Mouse (Mus musculus): ENCODE results near the gene Rab11fip4. TPM values are rescaled to one million over a fixed set of nuclear protein-coding genes. Genes with fewer than 3 reads are reported as not detected.

Rab11fip4 gene
- polyA plus RNA-seq, 1 experiment = 0.03 TPM

DNA sequence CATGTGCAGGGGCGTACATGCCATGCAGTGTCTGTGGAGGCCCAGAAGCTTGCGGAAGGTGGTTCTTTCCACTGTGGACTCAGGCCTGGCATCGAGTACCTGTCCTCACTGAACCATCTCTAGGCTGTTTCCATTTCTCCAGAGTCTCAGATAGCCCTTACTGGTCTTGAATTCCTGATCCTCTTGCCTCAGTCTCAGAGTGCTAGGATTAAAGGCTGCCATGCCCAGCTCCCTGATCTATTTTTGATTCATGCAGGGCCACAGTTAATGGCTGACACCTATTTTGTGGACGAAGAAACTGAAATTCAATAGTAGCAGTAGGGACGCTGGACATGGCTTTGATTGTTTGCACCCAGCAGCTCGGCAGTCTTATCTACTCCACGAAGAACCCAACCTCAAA, 110.5 kb downstream of the Rab11fip4 start:
- no peaks in the 10 kb centered on the region for H3K9me3 ChIP-seq
- peaks cover 27% of the 10 kb centered on the region for H3K36me3 ChIP-seq (replicated peaks; ENCODE audit: low read length)
- peaks cover 43% of the 10 kb centered on the region for H3K4me1 ChIP-seq
- H3K4me3 ChIP-seq (replicated peaks) = no peak overlapping the region
- peaks cover 11% of the 10 kb centered on the region for H3K27me3 ChIP-seq (replicated peaks)
- TF ChIP-seq GATA1 (IDR thresholded peaks at IDR 0.05; ENCODE audit: borderline replicate concordance, low read length) (no peak), FLI1 (IDR thresholded peaks at IDR 0.05; ENCODE audit: low read length) (no peak)

DNA sequence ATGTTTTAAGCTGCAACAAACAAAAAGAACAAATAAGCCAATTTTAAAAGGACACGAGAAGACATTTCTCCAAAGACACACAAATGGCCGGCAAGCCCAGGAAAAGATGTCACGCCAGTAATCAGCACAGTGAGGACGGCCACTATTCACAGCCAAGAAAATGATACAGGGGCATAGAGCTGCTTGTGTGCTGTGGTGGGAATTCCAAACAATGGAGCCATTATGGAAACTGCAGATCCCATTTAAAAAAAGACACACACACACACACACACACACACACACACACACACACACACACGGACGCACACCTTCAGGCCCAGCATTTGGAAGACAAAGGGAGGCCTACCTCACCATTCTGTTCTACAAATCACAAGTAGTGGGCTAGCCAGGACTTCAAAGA, 111.1 kb downstream of the Rab11fip4 start:
- Histone ChIP-seq H3K4me3 (replicated peaks) (no peak overlapping the region), H3K27me3 (replicated peaks) (peaks cover 7% of the 10 kb centered on the region), H3K9me3 (no peaks in the 10 kb centered on the region), H3K36me3 (replicated peaks; ENCODE audit: low read length) (peaks cover 27% of the 10 kb centered on the region), H3K4me1 (peaks cover 45% of the 10 kb centered on the region)
- TF ChIP-seq FLI1 (IDR thresholded peaks at IDR 0.05; ENCODE audit: low read length) = no peak
- no peak for TF ChIP-seq GATA1 (IDR thresholded peaks at IDR 0.05; ENCODE audit: borderline replicate concordance, low read length)

DNA sequence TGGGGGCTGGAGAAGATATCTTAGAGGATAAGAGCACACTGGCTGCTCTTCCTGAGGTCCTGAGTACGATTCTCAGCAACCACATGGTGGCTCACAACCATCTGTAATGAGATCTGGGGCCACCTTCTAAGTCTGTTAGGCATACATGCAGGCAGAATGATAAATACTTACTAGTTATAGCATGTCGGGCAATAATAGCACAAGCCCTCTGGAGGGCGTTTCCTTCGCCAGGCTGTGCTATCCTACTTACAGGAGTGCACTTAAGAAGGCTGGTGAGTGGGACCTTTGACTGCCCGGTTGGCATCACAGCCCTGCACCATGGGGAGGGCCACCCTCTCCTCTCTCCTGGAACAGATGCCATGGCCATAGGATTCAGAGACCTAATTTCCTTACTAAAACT, 112.4 kb downstream of the Rab11fip4 start:
- H3K4me1 ChIP-seq = peaks cover 45% of the 10 kb centered on the region
- H3K4me3 ChIP-seq (replicated peaks) = peak overlapping the region; percentile 92
- H3K9me3 ChIP-seq = no peaks in the 10 kb centered on the region
- peaks cover 27% of the 10 kb centered on the region for H3K36me3 ChIP-seq (replicated peaks; ENCODE audit: low read length)
- no peak for TF ChIP-seq FLI1 (IDR thresholded peaks at IDR 0.05; ENCODE audit: low read length)
- peaks cover 8% of the 10 kb centered on the region for H3K27me3 ChIP-seq (replicated peaks)

DNA sequence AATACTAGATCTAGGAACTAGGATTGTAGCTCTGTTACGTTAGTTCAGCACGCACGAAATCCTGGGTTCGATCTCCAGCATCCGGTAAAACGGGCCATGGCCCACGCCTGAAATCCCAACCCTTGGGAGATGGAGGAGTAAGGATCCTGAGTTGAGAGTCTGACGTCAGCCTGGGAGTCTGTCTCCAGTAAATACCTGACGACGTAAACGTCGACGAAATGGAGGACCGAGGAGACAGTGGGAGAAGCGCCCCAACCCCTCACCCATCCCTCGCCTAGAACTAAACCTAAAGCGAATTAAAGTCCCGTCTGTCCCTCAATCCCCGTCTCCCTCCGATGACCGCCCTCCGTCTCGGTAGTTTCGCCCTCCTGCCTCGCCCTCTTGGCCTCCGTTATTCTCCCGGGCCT, 112.9 kb downstream of the Rab11fip4 start:
- TF ChIP-seq FLI1 (IDR thresholded peaks at IDR 0.05; ENCODE audit: low read length) = no peak
- no peak for TF ChIP-seq GATA1 (IDR thresholded peaks at IDR 0.05; ENCODE audit: borderline replicate concordance, low read length)
- Histone ChIP-seq H3K27me3 (replicated peaks) (peaks cover 12% of the 10 kb centered on the region), H3K9me3 (no peaks in the 10 kb centered on the region), H3K4me1 (peaks cover 45% of the 10 kb centered on the region), H3K36me3 (replicated peaks; ENCODE audit: low read length) (peaks cover 27% of the 10 kb centered on the region), H3K4me3 (replicated peaks) (peak overlapping the region; percentile 92)

DNA sequence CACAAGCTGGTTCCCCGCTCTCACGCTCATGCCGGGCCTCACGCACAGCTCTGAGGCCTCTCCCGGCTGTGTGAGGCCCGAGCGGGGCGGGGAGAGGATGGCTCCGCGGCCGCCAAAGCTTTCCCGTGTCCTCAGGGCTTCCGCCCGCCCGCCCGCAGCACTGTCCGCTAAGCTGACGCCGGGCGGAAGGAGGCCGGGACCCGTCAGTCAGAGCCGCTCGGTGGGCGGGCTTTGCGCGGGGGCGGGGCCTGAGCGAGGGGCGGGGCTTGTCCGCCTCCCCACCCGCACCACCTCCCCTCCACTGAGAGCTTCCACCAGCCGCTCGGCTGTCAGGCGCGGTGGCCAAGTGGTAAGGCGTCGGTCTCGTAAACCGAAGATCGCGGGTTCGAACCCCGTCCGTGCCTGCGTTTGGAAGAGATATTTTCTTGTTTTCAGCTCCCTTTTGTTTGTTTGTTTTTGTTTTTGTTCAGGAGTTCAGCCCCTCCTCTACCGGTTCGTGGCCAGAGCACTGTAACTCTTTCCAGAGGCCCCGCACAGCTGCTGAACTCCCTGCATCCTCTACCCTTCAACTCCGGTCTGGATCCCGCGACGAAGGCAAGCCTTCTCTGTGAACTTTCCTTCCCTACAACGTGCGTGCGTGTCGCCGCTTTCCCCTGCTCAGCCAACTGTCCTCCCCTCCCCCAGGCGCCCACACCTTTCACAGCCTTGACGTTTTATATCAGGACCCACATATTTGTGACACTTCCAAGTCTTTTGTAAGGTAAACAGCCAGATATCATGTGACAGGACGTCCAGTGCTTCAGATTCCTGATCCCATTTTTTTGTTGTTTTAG, 113.5 kb downstream of the Rab11fip4 start:
- H3K9me3 ChIP-seq = no peaks in the 10 kb centered on the region
- H3K4me3 ChIP-seq (replicated peaks) = peak overlapping the region; percentile 92

DNA sequence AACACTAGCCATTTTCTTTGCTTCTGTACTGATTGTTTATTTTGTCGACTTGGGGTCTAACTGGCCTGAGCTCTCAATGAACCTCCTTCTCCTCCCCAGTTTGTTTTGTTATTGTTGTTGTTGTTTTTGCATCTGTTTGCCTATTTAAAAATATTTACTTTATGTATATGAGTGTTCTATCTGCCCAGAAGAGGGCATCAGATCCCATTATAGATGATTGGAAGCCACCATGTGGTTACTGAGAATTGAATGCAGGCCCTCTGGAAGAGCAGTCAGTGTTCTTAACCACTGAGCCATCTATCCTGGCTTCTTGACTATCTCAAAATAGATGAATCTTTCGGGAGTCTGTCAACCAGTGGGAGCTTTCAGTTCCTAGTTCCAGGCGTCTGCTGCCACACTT, 116.1 kb downstream of the Rab11fip4 start:
- H3K4me1 ChIP-seq = peaks cover 55% of the 10 kb centered on the region
- TF ChIP-seq GATA1 (IDR thresholded peaks at IDR 0.05; ENCODE audit: borderline replicate concordance, low read length) (no peak), FLI1 (IDR thresholded peaks at IDR 0.05; ENCODE audit: low read length) (no peak)
- peaks cover 4% of the 10 kb centered on the region for H3K36me3 ChIP-seq (replicated peaks; ENCODE audit: low read length)
- peaks cover 43% of the 10 kb centered on the region for H3K27me3 ChIP-seq (replicated peaks)
- no peaks in the 10 kb centered on the region for H3K9me3 ChIP-seq
- no peak overlapping the region for H3K4me3 ChIP-seq (replicated peaks)

More for the DNA sequence above, 113.5 kb downstream of the Rab11fip4 start:
- Histone ChIP-seq H3K27me3 (replicated peaks) (peaks cover 17% of the 10 kb centered on the region), H3K4me1 (peaks cover 45% of the 10 kb centered on the region), H3K36me3 (replicated peaks; ENCODE audit: low read length) (peaks cover 27% of the 10 kb centered on the region)
- TF ChIP-seq GATA1 (IDR thresholded peaks at IDR 0.05; ENCODE audit: borderline replicate concordance, low read length) (no peak), FLI1 (IDR thresholded peaks at IDR 0.05; ENCODE audit: low read length) (no peak)

DNA sequence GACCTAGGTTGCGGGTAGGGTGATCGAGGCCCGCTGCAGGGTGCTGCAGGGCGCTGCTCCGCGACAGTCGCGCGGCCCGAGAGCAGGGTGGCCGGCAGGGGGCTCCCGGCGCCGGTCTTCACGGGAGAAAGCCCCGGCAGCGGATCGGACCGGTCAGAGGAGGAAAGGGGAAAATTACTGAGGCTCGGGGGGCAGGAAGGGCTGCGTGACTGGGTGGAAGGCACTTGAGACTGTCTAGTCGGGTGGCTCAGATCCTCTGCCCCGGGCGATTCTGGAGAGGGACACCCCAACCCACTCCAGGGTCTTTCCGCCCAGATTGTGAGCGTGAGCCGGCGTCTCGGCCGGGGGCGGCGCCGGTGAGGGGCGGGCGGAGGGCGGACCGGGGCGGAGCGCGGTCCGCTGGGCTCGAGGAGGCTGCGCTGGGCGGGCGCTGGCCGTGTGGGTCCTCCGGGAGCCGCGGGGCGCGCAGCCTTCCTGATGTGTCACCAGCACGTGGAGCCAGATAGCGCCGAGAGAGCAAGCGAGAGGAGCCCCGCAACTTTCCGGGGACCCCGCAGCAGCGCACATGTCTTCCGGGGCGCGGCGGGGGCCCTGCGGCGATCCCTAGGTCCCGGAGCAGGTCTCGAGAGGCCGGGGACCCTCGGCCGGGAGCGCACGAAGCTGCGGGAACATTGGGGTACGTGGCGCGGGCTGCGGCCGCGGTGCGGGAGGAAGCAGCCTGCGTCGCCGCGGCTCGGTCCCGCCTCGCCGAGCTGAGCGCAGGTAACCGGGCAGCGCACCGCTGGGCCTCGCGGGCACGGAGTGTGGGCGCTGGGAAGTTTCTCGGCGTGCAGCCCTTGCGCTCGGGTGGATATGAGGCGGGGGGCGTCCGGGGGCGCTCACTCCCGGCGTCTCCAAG, 120.1 kb downstream of the Rab11fip4 start:
- H3K36me3 ChIP-seq (replicated peaks; ENCODE audit: low read length) = no peaks in the 10 kb centered on the region
- 0 out of 2 replicates have a peak, but pooled peaks cover 6% of the 10 kb centered on the region for H3K9me3 ChIP-seq
- no peak for TF ChIP-seq FLI1 (IDR thresholded peaks at IDR 0.05; ENCODE audit: low read length)
- H3K27me3 ChIP-seq (replicated peaks) = peaks cover 78% of the 10 kb centered on the region
- peaks cover 26% of the 10 kb centered on the region for H3K4me1 ChIP-seq
- H3K4me3 ChIP-seq (replicated peaks) = peak overlapping the region; percentile 92

DNA sequence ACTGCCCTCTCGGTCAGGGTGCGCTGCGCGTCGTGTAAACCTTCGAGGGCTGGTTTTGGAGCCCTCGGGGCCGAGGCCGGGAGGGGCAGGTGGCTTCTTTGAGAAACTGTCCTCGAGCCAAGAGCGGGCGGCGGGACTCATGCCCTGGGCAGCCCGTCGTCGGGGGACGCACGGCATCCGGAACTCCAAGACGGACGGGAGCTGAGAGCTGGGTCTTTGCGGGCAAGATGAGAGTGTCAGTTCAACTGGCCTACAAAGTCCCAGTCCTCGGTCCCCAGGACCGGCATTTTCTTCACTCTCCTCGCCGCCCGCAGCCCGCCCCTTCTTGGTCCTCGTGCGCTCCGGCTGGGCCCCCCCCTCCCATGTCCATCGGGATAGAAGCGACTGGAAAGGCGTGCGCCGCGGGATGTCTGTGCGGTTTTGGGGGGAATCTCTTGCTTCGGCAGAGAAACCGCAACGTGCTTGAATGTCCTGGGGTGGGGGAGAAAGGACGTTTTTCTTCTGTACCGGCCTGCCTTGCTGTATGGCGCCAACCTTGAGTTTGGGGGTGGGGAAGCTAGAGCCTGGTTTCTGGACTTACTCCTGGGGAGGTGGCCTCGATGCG, 120.9 kb downstream of the Rab11fip4 start:
- Histone ChIP-seq H3K9me3 (0 out of 2 replicates have a peak, but pooled peaks cover 6% of the 10 kb centered on the region), H3K36me3 (replicated peaks; ENCODE audit: low read length) (no peaks in the 10 kb centered on the region), H3K4me1 (peaks cover 23% of the 10 kb centered on the region), H3K4me3 (replicated peaks) (peak overlapping the region; percentile 92), H3K27me3 (replicated peaks) (peaks cover 86% of the 10 kb centered on the region)
- TF ChIP-seq FLI1 (IDR thresholded peaks at IDR 0.05; ENCODE audit: low read length) = no peak
- no peak for TF ChIP-seq GATA1 (IDR thresholded peaks at IDR 0.05; ENCODE audit: borderline replicate concordance, low read length)

DNA sequence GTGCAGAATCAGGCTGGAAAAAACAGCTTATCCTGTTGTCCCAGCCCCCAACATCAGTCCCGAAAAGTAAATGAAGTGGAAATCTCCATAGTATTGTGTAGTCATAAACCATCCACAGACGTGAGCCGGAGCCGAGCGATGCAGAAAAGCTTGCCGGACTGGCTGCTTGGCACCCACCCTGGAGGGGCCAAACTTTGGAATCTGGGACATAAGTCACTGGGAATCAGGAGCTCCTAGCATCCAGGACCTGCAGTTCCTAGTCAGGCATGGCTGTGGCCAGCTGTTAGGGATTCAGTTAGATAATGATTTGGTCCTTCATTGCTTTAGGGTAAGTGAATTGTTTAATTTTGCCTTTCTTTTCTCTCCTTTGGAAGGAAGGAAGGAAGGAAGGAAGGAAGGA, 122.2 kb downstream of the Rab11fip4 start:
- TF ChIP-seq FLI1 (IDR thresholded peaks at IDR 0.05; ENCODE audit: low read length) = no peak
- TF ChIP-seq GATA1 (IDR thresholded peaks at IDR 0.05; ENCODE audit: borderline replicate concordance, low read length) = no peak
- Histone ChIP-seq H3K27me3 (replicated peaks) (peaks cover 95% of the 10 kb centered on the region), H3K4me1 (peaks cover 22% of the 10 kb centered on the region), H3K36me3 (replicated peaks; ENCODE audit: low read length) (no peaks in the 10 kb centered on the region), H3K9me3 (0 out of 2 replicates have a peak, but pooled peaks cover 6% of the 10 kb centered on the region), H3K4me3 (replicated peaks) (no peak overlapping the region)

All from megakaryocyte, embryonic 14.5 days (primary cell).